Mouse (Mus musculus) liver, embryonic 14.5 days (tissue): ENCODE data around the gene Chrm4.

Experiments
- CTCF ChIP-seq: IDR thresholded peaks from 2 replicates; pipeline ENCODE4 v1.5.1; 2016; ENCODE audit warnings: antibody characterized with exemption, low read depth, control low read depth
- EP300 ChIP-seq: IDR thresholded peaks from 2 replicates; pipeline ENCODE4 v1.6.1; 2016; ENCODE audit warnings: antibody characterized with exemption, low read depth

GRCm38 (mm10) chr2:91929455-91929854 lies 2.4 kb downstream of the Chrm4 start:
- TF ChIP-seq CTCF (no peak), EP300 (no peak)
